Mouse (Mus musculus) right cerebral cortex, postnatal 36 days (tissue): ENCODE measurements around the gene Csn2.

Source experiments
- DNase-seq, 2 experiments: peaks; one replicate each; pipeline ENCODE4 v3.0.0; 2022; ENCODE audit warnings: low spot score in 2 of 2, mixed read lengths in 1 of 2

Gene Csn2

DNA sequence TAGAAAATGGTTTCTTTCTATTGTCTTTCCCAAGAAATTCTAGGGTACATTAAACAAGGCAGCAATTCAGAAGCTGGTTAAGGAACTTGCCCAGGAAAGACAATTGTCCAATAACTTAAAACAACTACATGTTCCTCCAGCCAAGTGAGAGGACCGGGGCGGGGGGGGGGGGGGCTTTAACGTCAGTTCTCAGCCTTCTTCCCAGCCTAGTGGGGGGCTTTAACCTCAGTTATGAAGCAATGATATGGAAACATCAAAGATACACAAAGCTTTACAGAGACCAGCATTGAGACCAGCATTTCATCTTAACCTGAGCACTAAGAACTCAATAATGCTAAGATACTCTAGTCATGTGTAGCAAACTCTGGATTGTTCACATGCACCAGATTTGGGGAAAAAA is at the start of gene Csn2:
Csn2 (minus strand) TSS at position 101 of the 400 bp plus-strand sequence.
- DNase-seq: no peak

DNA sequence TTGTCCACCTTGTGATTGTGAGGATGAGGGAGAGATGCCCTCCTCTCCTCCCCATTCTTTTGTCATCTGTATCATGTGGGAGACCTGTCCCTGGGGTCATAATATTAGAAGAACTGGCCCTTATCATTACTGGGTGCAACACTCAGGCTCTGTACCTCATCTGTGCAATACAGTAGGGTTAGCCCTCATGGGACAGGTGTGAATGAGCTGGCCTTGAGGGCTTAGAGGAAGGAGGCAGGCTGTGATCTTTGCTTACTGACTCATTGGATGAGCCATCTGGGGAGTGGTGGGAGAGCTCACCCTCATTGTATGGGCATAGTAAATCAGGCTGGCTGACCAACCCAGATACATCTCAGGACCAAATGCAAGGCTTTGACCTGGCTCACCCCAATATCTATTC is 35.4 kb upstream of the Csn2 start:
- no peak for DNase-seq

DNA sequence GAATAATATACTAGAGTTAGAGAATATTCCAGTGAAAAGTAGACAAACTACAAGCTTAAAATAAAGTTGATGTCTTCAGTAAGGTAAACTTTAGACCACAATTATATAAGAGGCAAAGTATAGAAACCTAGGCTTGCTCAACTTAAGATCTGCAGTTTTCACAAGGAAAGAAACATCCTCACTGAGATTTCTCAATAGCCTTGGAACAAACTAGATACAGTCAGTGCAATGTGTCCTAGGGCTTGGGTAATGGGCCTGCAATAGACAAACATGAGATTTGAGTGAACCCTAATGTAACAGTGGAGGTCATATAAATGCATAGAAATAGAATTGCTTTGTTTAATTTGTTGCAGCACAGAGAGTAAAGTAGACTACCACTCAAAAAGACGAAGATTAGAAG is 6.5 kb upstream of the Csn2 start:
- no peak for DNase-seq

DNA sequence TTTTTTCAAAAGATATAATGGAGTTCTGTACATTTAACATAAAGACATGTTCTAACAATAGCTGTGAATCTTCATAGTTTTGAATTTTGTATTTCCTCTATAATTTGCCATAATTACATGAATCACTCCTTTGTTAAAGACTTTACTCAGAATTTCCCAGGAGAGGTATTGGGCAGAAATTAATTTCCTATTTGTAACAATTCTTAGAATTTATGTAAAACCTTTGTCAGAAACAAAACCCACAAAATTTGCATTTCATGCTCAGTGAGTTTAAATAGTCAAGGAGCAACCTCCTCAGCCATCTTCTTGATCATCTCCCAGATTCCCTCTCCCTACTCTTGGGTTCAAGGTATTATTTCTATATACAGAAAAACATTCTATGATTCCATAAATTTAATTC is 33.5 kb downstream of the Csn2 start, which contains the start of gene Csn1s1:
Csn1s1 (plus strand) TSS at position 301 of the 400 bp plus-strand sequence.
- no peak for DNase-seq

DNA sequence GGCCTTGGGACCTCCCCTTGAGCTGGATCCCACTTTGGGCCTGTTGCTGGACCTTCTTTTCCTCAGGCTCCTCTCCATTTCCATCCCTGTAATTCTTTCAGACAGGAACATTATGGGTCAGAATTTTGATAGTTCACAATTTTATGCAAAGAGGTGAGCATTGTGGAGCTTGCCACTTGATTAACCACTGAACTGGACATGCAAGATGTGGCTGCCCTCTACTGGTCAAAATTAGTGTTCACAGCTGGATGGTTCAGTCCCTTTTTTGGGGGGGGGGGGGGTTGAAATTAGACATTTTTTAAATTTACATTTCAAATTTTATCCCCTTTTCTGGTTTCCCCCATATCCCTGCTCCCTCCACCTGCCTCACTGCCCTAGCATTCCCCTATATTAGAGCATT is 56.6 kb downstream of the Csn2 start:
- no peak for DNase-seq
